Mouse (Mus musculus): ENCODE data around the gene Slc2a9. TPM values are rescaled to one million over a fixed set of nuclear protein-coding genes. Genes with fewer than 3 reads are reported as not detected.
A peak's percentile ranks its signal among the peaks of the same experiment; 100 is the strongest.

Slc2a9 gene
- polyA plus RNA-seq, 1 experiment from 2014 or later: 8.5 TPM

- WGBS (ENCODE audit: missing documents): 100% methylated on average over 5 of the region's 5 CpGs
- peaks cover 27% of the 10 kb centered on the region for H3K36me3 ChIP-seq (ENCODE audit: inconsistent target)
- H3K4me3 ChIP-seq (ENCODE audit: inconsistent target): no peak overlapping the region
Measured at GRCm38 (mm10) chr5:38522977-38523376, 20.0 kb upstream of the Slc2a9 start.

GRCm38 (mm10) chr5:38520838-38521237, 17.9 kb upstream of the Slc2a9 start:
- H3K79me2 ChIP-seq (ENCODE audit: inconsistent target): no peaks in the 10 kb centered on the region
- H3K36me3 ChIP-seq (ENCODE audit: inconsistent target): peaks cover 5% of the 10 kb centered on the region
- WGBS (ENCODE audit: missing documents): 75% methylated on average over 1 of the region's 1 CpGs

More at GRCm38 (mm10) chr5:38522977-38523376, 20.0 kb upstream of the Slc2a9 start:
- H3K27ac ChIP-seq: no peak overlapping the region
- H3K79me2 ChIP-seq (ENCODE audit: inconsistent target): no peaks in the 10 kb centered on the region

GRCm38 (mm10) chr5:38516267-38516666, 13.3 kb upstream of the Slc2a9 start:
- no peaks in the 10 kb centered on the region for H3K79me2 ChIP-seq (ENCODE audit: inconsistent target)
- 15% methylated on average over 6 of the region's 6 CpGs for WGBS (ENCODE audit: missing documents)
- H3K27ac ChIP-seq: no peak overlapping the region
- H3K36me3 ChIP-seq (ENCODE audit: inconsistent target): no peaks in the 10 kb centered on the region
- no peak overlapping the region for H3K4me3 ChIP-seq (ENCODE audit: inconsistent target)

More at GRCm38 (mm10) chr5:38520838-38521237, 17.9 kb upstream of the Slc2a9 start:
- Histone ChIP-seq H3K4me3 (ENCODE audit: inconsistent target) (no peak overlapping the region), H3K27ac (no peak overlapping the region)

- WGBS (ENCODE audit: missing documents): 68% methylated on average over 2 of the region's 2 CpGs
- no peak overlapping the region for H3K27ac ChIP-seq
- H3K79me2 ChIP-seq (ENCODE audit: inconsistent target): no peaks in the 10 kb centered on the region
- H3K4me3 ChIP-seq (ENCODE audit: inconsistent target): no peak overlapping the region
- no peaks in the 10 kb centered on the region for H3K36me3 ChIP-seq (ENCODE audit: inconsistent target)
Measured at GRCm38 (mm10) chr5:38512991-38513390, 10.0 kb upstream of the Slc2a9 start.

- 100% methylated on average over 4 of the region's 4 CpGs for WGBS (ENCODE audit: missing documents)
- H3K4me3 ChIP-seq (ENCODE audit: inconsistent target): no peak overlapping the region
- H3K79me2 ChIP-seq (ENCODE audit: inconsistent target): no peaks in the 10 kb centered on the region
- no peaks in the 10 kb centered on the region for H3K36me3 ChIP-seq (ENCODE audit: inconsistent target)
- no peak overlapping the region for H3K27ac ChIP-seq
Measured at GRCm38 (mm10) chr5:38509568-38509967, 6.6 kb upstream of the Slc2a9 start.

- Histone ChIP-seq H3K36me3 (ENCODE audit: inconsistent target) (no peaks in the 10 kb centered on the region), H3K4me3 (ENCODE audit: inconsistent target) (no peak overlapping the region), H3K27ac (peak overlapping the region; percentile 93), H3K79me2 (ENCODE audit: inconsistent target) (no peaks in the 10 kb centered on the region)
- WGBS (ENCODE audit: missing documents): 29% methylated on average over 3 of the region's 3 CpGs
Measured at GRCm38 (mm10) chr5:38505435-38505765, 2.5 kb upstream of the Slc2a9 start.

GRCm38 (mm10) chr5:38504747-38505434, 1.9 kb upstream of the Slc2a9 start:
- WGBS (ENCODE audit: missing documents): 45% methylated on average over 6 of the region's 6 CpGs
- Histone ChIP-seq H3K36me3 (ENCODE audit: inconsistent target) (no peaks in the 10 kb centered on the region), H3K4me3 (ENCODE audit: inconsistent target) (no peak overlapping the region), H3K79me2 (ENCODE audit: inconsistent target) (no peaks in the 10 kb centered on the region), H3K27ac (peak overlapping the region; percentile 93)

- Histone ChIP-seq H3K27ac (peak overlapping the region; percentile 93), H3K79me2 (ENCODE audit: inconsistent target) (no peaks in the 10 kb centered on the region), H3K4me3 (ENCODE audit: inconsistent target) (no peak overlapping the region), H3K36me3 (ENCODE audit: inconsistent target) (no peaks in the 10 kb centered on the region)
- 82% methylated on average over 1 of the region's 1 CpGs for WGBS (ENCODE audit: missing documents)
Measured at GRCm38 (mm10) chr5:38504116-38504515, 1.2 kb upstream of the Slc2a9 start.

GRCm38 (mm10) chr5:38500043-38500442, 2.9 kb downstream of the Slc2a9 start:
- Histone ChIP-seq H3K4me3 (ENCODE audit: inconsistent target) (no peak overlapping the region), H3K79me2 (ENCODE audit: inconsistent target) (no peaks in the 10 kb centered on the region), H3K27ac (no peak overlapping the region), H3K36me3 (ENCODE audit: inconsistent target) (no peaks in the 10 kb centered on the region)
- 67% methylated on average over 8 of the region's 8 CpGs for WGBS (ENCODE audit: missing documents)

GRCm38 (mm10) chr5:38499316-38499811, 3.6 kb downstream of the Slc2a9 start:
- Histone ChIP-seq H3K79me2 (ENCODE audit: inconsistent target) (no peaks in the 10 kb centered on the region), H3K36me3 (ENCODE audit: inconsistent target) (no peaks in the 10 kb centered on the region), H3K27ac (no peak overlapping the region), H3K4me3 (ENCODE audit: inconsistent target) (no peak overlapping the region)
- 90% methylated on average over 7 of the region's 7 CpGs for WGBS (ENCODE audit: missing documents)

GRCm38 (mm10) chr5:38498479-38498878, 4.5 kb downstream of the Slc2a9 start:
- Histone ChIP-seq H3K27ac (no peak overlapping the region), H3K36me3 (ENCODE audit: inconsistent target) (no peaks in the 10 kb centered on the region), H3K79me2 (ENCODE audit: inconsistent target) (no peaks in the 10 kb centered on the region), H3K4me3 (ENCODE audit: inconsistent target) (no peak overlapping the region)
- 54% methylated on average over 5 of the region's 5 CpGs for WGBS (ENCODE audit: missing documents)

GRCm38 (mm10) chr5:38496491-38497057, 6.4 kb downstream of the Slc2a9 start:
- WGBS (ENCODE audit: missing documents): 90% methylated on average over 8 of the region's 8 CpGs
- Histone ChIP-seq H3K36me3 (ENCODE audit: inconsistent target) (no peaks in the 10 kb centered on the region), H3K4me3 (ENCODE audit: inconsistent target) (no peak overlapping the region), H3K79me2 (ENCODE audit: inconsistent target) (no peaks in the 10 kb centered on the region), H3K27ac (no peak overlapping the region)

GRCm38 (mm10) chr5:38493890-38494289, 9.1 kb downstream of the Slc2a9 start:
- 69% methylated on average over 6 of the region's 6 CpGs for WGBS (ENCODE audit: missing documents)
- Histone ChIP-seq H3K36me3 (ENCODE audit: inconsistent target) (no peaks in the 10 kb centered on the region), H3K27ac (no peak overlapping the region), H3K79me2 (ENCODE audit: inconsistent target) (no peaks in the 10 kb centered on the region), H3K4me3 (ENCODE audit: inconsistent target) (no peak overlapping the region)

- H3K36me3 ChIP-seq (ENCODE audit: inconsistent target): no peaks in the 10 kb centered on the region
- H3K79me2 ChIP-seq (ENCODE audit: inconsistent target): no peaks in the 10 kb centered on the region
- 95% methylated on average over 8 of the region's 8 CpGs for WGBS (ENCODE audit: missing documents)
- no peak overlapping the region for H3K4me3 ChIP-seq (ENCODE audit: inconsistent target)
- H3K27ac ChIP-seq: no peak overlapping the region
Measured at GRCm38 (mm10) chr5:38491763-38492162, 11.2 kb downstream of the Slc2a9 start.

GRCm38 (mm10) chr5:38489739-38490138, 13.2 kb downstream of the Slc2a9 start:
- Histone ChIP-seq H3K36me3 (ENCODE audit: inconsistent target) (no peaks in the 10 kb centered on the region), H3K79me2 (ENCODE audit: inconsistent target) (no peaks in the 10 kb centered on the region), H3K4me3 (ENCODE audit: inconsistent target) (no peak overlapping the region), H3K27ac (no peak overlapping the region)
- 90% methylated on average over 4 of the region's 4 CpGs for WGBS (ENCODE audit: missing documents)

Measured in macrophage (primary cell).